Mouse (Mus musculus) kidney, embryonic 15.5 days (tissue): Measurements from ENCODE around the gene Rars2. TPM values are rescaled to one million over a fixed set of nuclear protein-coding genes. Genes with fewer than 3 reads are reported as not detected.
A peak's percentile ranks its signal among the peaks of the same experiment; 100 is the strongest.
"Not testable (repeated sequence)": the region's sequence is repeated elsewhere in the genome, so short reads cannot be mapped to it uniquely, and the experiment has no call there.

ENCODE experiments used
- ATAC-seq: fragments of 200-750 bp; cut with Nextera tagmentation; replicated peaks from 2 replicates; pipeline ENCODE4 v1.8.0; 2017; ENCODE audit warnings: moderate TSS enrichment; ENCODE audit not compliant: low FRiP score
- H3K27ac ChIP-seq: fragments of 300-500 bp; sonication (generic); 2 replicates; pipeline ENCODE4 v1.5.1; 2015; ENCODE audit warnings: mild to moderate bottlenecking, inconsistent platforms
- H3K27me3 ChIP-seq: fragments of 300-500 bp; sonication (generic); 2 replicates; pipeline ENCODE4 v1.6.1; 2015; ENCODE audit warnings: inconsistent platforms
- H3K36me3 ChIP-seq: fragments of 300-500 bp; sonication (generic); 2 replicates; pipeline ENCODE4 v1.6.1; 2015; ENCODE audit warnings: inconsistent platforms
- H3K4me1 ChIP-seq: fragments of 300-500 bp; sonication (generic); 2 replicates; pipeline ENCODE4 v1.6.1; 2015; ENCODE audit warnings: inconsistent platforms
- H3K4me2 ChIP-seq: fragments of 300-500 bp; sonication (generic); 2 replicates; pipeline ENCODE4 v1.6.1; 2015; ENCODE audit warnings: moderate library complexity, mild to moderate bottlenecking, inconsistent platforms
- H3K4me3 ChIP-seq: fragments of 300-500 bp; sonication (generic); replicated peaks from 2 replicates; pipeline ENCODE4 v1.5.1; 2015; ENCODE audit warnings: mild to moderate bottlenecking, inconsistent platforms
- H3K9ac ChIP-seq: fragments of 300-500 bp; sonication (generic); 2 replicates; pipeline ENCODE4 v1.6.1; 2015; ENCODE audit warnings: mild to moderate bottlenecking, inconsistent platforms
- H3K9me3 ChIP-seq: fragments of 300-500 bp; sonication (generic); replicated peaks from 2 replicates; pipeline ENCODE4 v1.6.1; 2016; ENCODE audit warnings: inconsistent platforms
- WGBS: fragments of 180-500 bp; shearing (Covaris S2); methylation state at CpG from one replicate; pipeline ENCODE4 v1.1.7; 2015; ENCODE audit warnings: mixed read lengths; 5-methylcytosine and 5-hydroxymethylcytosine counted together
- polyA plus RNA-seq: library from polyadenylated mRNA; unstranded; fragments of >200 nt; fragmentation: Nextera tagmentation; extraction: Ambion mirVana; gene quantifications from 2 replicates; pipeline ENCODE4 v1.2.1, GENCODE M21; 2015

Gene Rars2
- polyA plus RNA-seq, result 71.5 and 76.0 TPM in 2 replicates

- WGBS, result under 1% methylated on average over 42 of the region's 42 CpGs
These were observed at the start of gene Rars2, which contains the start of gene Orc3 for GRCm38 (mm10) chr4:34614630-34615094. TSS of gene Rars2 (plus strand) at chr4:34614957. TSS of gene Orc3 (minus strand) at chr4:34614944.

GRCm38 (mm10) chr4:34566226-34566625 lies 48.5 kb upstream of the Rars2 start:
- no peak overlapping the region for H3K4me3 ChIP-seq
- 90% methylated on average over 6 of the region's 6 CpGs for WGBS
- H3K27me3 ChIP-seq, result no peaks in the 10 kb centered on the region
- H3K27ac ChIP-seq, result no peak overlapping the region
- no peak overlapping the region for H3K4me2 ChIP-seq
- no peak for ATAC-seq
- H3K9ac ChIP-seq, result no peak overlapping the region
- no peaks in the 10 kb centered on the region for H3K9me3 ChIP-seq
- H3K36me3 ChIP-seq, result peaks cover 77% of the 10 kb centered on the region
- no peaks in the 10 kb centered on the region for H3K4me1 ChIP-seq

More at GRCm38 (mm10) chr4:34614630-34615094, at the start of gene Rars2, which contains the start of gene Orc3:
- peaks cover 26% of the 10 kb centered on the region for H3K4me1 ChIP-seq
- peak within 1 kb of the TSS; percentile 96 for H3K27ac ChIP-seq
- H3K4me2 ChIP-seq, result peak within 1 kb of the TSS; percentile 81
- peak within 1 kb of the TSS; percentile 89 for H3K4me3 ChIP-seq
- H3K9ac ChIP-seq, result peak within 1 kb of the TSS; percentile 85
- peaks cover 6% of the 10 kb centered on the region for H3K36me3 ChIP-seq
- H3K27me3 ChIP-seq, result no peaks in the 10 kb centered on the region
- peak; percentile 99 for ATAC-seq
- no peaks in the 10 kb centered on the region for H3K9me3 ChIP-seq

GRCm38 (mm10) chr4:34572876-34573275 lies 41.9 kb upstream of the Rars2 start:
- H3K9ac ChIP-seq, result no peak overlapping the region
- no peaks in the 10 kb centered on the region for H3K9me3 ChIP-seq
- H3K4me3 ChIP-seq, result no peak overlapping the region
- no peak for ATAC-seq
- no peak overlapping the region for H3K4me2 ChIP-seq
- H3K27me3 ChIP-seq, result no peaks in the 10 kb centered on the region
- no peak overlapping the region for H3K27ac ChIP-seq
- 79% methylated on average over 2 of the region's 2 CpGs for whole genome bisulfite sequencing
- no peaks in the 10 kb centered on the region for H3K4me1 ChIP-seq
- H3K36me3 ChIP-seq, result peaks cover 92% of the 10 kb centered on the region

GRCm38 (mm10) chr4:34577028-34577427 lies 37.7 kb upstream of the Rars2 start:
- WGBS, result 98% methylated on average over 2 of the region's 2 CpGs
- Histone ChIP-seq H3K4me1 (no peaks in the 10 kb centered on the region), H3K9me3 (no peaks in the 10 kb centered on the region), H3K9ac (no peak overlapping the region), H3K4me3 (no peak overlapping the region), H3K27me3 (no peaks in the 10 kb centered on the region), H3K4me2 (no peak overlapping the region), H3K27ac (no peak overlapping the region), H3K36me3 (peaks cover 91% of the 10 kb centered on the region)
- no peak for ATAC-seq

GRCm38 (mm10) chr4:34579215-34579614 lies 35.5 kb upstream of the Rars2 start:
- no peak overlapping the region for H3K4me2 ChIP-seq
- H3K9me3 ChIP-seq, result no peaks in the 10 kb centered on the region
- no peak for ATAC-seq
- H3K27me3 ChIP-seq, result no peaks in the 10 kb centered on the region
- H3K27ac ChIP-seq, result no peak overlapping the region
- H3K9ac ChIP-seq, result no peak overlapping the region
- H3K4me1 ChIP-seq, result no peaks in the 10 kb centered on the region
- no peak overlapping the region for H3K4me3 ChIP-seq
- H3K36me3 ChIP-seq, result peaks cover 92% of the 10 kb centered on the region
- 83% methylated on average over 1 of the region's 1 CpGs for WGBS

GRCm38 (mm10) chr4:34581489-34581888 lies 33.3 kb upstream of the Rars2 start:
- not testable (repeated sequence) for H3K4me1 ChIP-seq, H3K27ac ChIP-seq, H3K4me2 ChIP-seq, H3K27me3 ChIP-seq, H3K9ac ChIP-seq, ATAC-seq, H3K4me3 ChIP-seq, H3K9me3 ChIP-seq
- 85% methylated on average over 1 of the region's 1 CpGs for WGBS
- peaks cover 82% of the 10 kb centered on the region for H3K36me3 ChIP-seq

GRCm38 (mm10) chr4:34581990-34582389 lies 32.8 kb upstream of the Rars2 start:
- no peak overlapping the region for H3K4me2 ChIP-seq
- H3K36me3 ChIP-seq, result peaks cover 79% of the 10 kb centered on the region
- no peaks in the 10 kb centered on the region for H3K27me3 ChIP-seq
- no peak overlapping the region for H3K4me3 ChIP-seq
- WGBS, result 55% methylated on average over 7 of the region's 7 CpGs
- no peak for ATAC-seq
- H3K4me1 ChIP-seq, result 0 out of 2 replicates have a peak, but pooled peaks cover 3% of the 10 kb centered on the region
- no peaks in the 10 kb centered on the region for H3K9me3 ChIP-seq
- no peak overlapping the region for H3K9ac ChIP-seq
- no peak overlapping the region for H3K27ac ChIP-seq

GRCm38 (mm10) chr4:34582476-34582875 lies 32.3 kb upstream of the Rars2 start:
- Histone ChIP-seq H3K4me3 (no peak overlapping the region), H3K4me2 (no peak overlapping the region), H3K4me1 (0 out of 2 replicates have a peak, but pooled peaks cover 3% of the 10 kb centered on the region), H3K36me3 (peaks cover 79% of the 10 kb centered on the region), H3K27me3 (no peaks in the 10 kb centered on the region), H3K9me3 (no peaks in the 10 kb centered on the region), H3K9ac (no peak overlapping the region), H3K27ac (no peak overlapping the region)
- no peak for ATAC-seq
- 72% methylated on average over 5 of the region's 5 CpGs for WGBS

GRCm38 (mm10) chr4:34583427-34583826 lies 31.3 kb upstream of the Rars2 start:
- no peak overlapping the region for H3K4me2 ChIP-seq
- ATAC-seq, result no peak
- WGBS, result 89% methylated on average over 3 of the region's 3 CpGs
- H3K4me1 ChIP-seq, result 0 out of 2 replicates have a peak, but pooled peaks cover 3% of the 10 kb centered on the region
- H3K9ac ChIP-seq, result no peak overlapping the region
- peaks cover 75% of the 10 kb centered on the region for H3K36me3 ChIP-seq
- no peak overlapping the region for H3K27ac ChIP-seq
- H3K4me3 ChIP-seq, result no peak overlapping the region
- no peaks in the 10 kb centered on the region for H3K27me3 ChIP-seq
- no peaks in the 10 kb centered on the region for H3K9me3 ChIP-seq

GRCm38 (mm10) chr4:34584871-34585607 lies 29.7 kb upstream of the Rars2 start:
- ATAC-seq, result no peak
- Histone ChIP-seq H3K27me3 (no peaks in the 10 kb centered on the region), H3K36me3 (peaks cover 69% of the 10 kb centered on the region), H3K4me1 (0 out of 2 replicates have a peak, but pooled peaks cover 3% of the 10 kb centered on the region), H3K27ac (peak overlapping the region; percentile 22; the same call in 1 of the 2 replicates), H3K9me3 (no peaks in the 10 kb centered on the region), H3K9ac (no peak overlapping the region), H3K4me2 (no peak overlapping the region), H3K4me3 (no peak overlapping the region)
- WGBS, result 63% methylated on average over 7 of the region's 7 CpGs

GRCm38 (mm10) chr4:34603123-34603522 lies 11.6 kb upstream of the Rars2 start:
- no peaks in the 10 kb centered on the region for H3K9me3 ChIP-seq
- no peaks in the 10 kb centered on the region for H3K27me3 ChIP-seq
- no peak overlapping the region for H3K4me3 ChIP-seq
- ATAC-seq, result no peak
- 96% methylated on average over 6 of the region's 6 CpGs for WGBS
- H3K9ac ChIP-seq, result no peak overlapping the region
- H3K4me1 ChIP-seq, result no peaks in the 10 kb centered on the region
- H3K4me2 ChIP-seq, result no peak overlapping the region
- H3K36me3 ChIP-seq, result peaks cover 79% of the 10 kb centered on the region
- H3K27ac ChIP-seq, result no peak overlapping the region

- peaks cover 65% of the 10 kb centered on the region for H3K36me3 ChIP-seq
- WGBS, result 96% methylated on average over 10 of the region's 10 CpGs
These were observed 8.1 kb upstream of the Rars2 start for GRCm38 (mm10) chr4:34606658-34607057.

More at GRCm38 (mm10) chr4:34606658-34607057, 8.1 kb upstream of the Rars2 start:
- Histone ChIP-seq H3K4me1 (no peaks in the 10 kb centered on the region), H3K9me3 (no peaks in the 10 kb centered on the region), H3K9ac (no peak overlapping the region), H3K27ac (no peak overlapping the region), H3K27me3 (no peaks in the 10 kb centered on the region), H3K4me3 (no peak overlapping the region), H3K4me2 (no peak overlapping the region)
- ATAC-seq, result no peak
